Mouse (Mus musculus) hindbrain, embryonic 14.5 days (tissue): Measurements from ENCODE around the gene Sec61a2. TPM values are rescaled to one million over a fixed set of nuclear protein-coding genes. Genes with fewer than 3 reads are reported as not detected.
A peak's percentile ranks its signal among the peaks of the same experiment; 100 is the strongest.

Source experiments
- ATAC-seq: fragments of 200-750 bp; cut with Nextera tagmentation; 2 replicates; pipeline ENCODE4 v1.8.0; 2017; ENCODE audit warnings: moderate number of reproducible peaks, mild to moderate bottlenecking, moderate TSS enrichment, moderate library complexity; ENCODE audit not compliant: low FRiP score
- DNase-seq: peaks from one replicate; pipeline ENCODE4 v3.0.0-alpha.2; 2015; ENCODE audit warnings: low spot score
- H3K27ac ChIP-seq: fragments of 300-500 bp; sonication (generic); 2 replicates; pipeline ENCODE4 v1.5.1; 2014; ENCODE audit warnings: mild to moderate bottlenecking, moderate library complexity
- H3K27me3 ChIP-seq: fragments of 300-500 bp; sonication (generic); 2 replicates; pipeline ENCODE4 v1.6.1; 2014; ENCODE audit warnings: mild to moderate bottlenecking, low read length, mixed read lengths; ENCODE audit not compliant: control insufficient read depth, insufficient read depth
- H3K36me3 ChIP-seq: fragments of 300-500 bp; sonication (generic); replicated peaks from 2 replicates; pipeline ENCODE4 v1.6.1; 2014; ENCODE audit not compliant: control insufficient read depth, insufficient read depth
- H3K4me1 ChIP-seq: fragments of 300-500 bp; sonication (generic); replicated peaks from 2 replicates; pipeline ENCODE4 v1.6.1; 2014; ENCODE audit warnings: antibody characterized with exemption, low read length, mixed read lengths; ENCODE audit not compliant: control insufficient read depth, insufficient read depth
- H3K4me2 ChIP-seq: fragments of 300-500 bp; sonication (generic); replicated peaks from 2 replicates; pipeline ENCODE4 v1.6.1; 2014; ENCODE audit warnings: mild to moderate bottlenecking, moderate library complexity
- H3K4me3 ChIP-seq: fragments of 300-500 bp; sonication (generic); replicated peaks from 2 replicates; pipeline ENCODE4 v1.5.1; 2014; ENCODE audit warnings: mild to moderate bottlenecking, low read length
- H3K9ac ChIP-seq: fragments of 300-500 bp; sonication (generic); 2 replicates; pipeline ENCODE4 v1.6.1; 2014
- H3K9me3 ChIP-seq: fragments of 300-500 bp; sonication (generic); 2 replicates; pipeline ENCODE4 v1.6.1; 2016; ENCODE audit warnings: low read length; ENCODE audit not compliant: control insufficient read depth
- WGBS: fragments of 180-500 bp; shearing (Covaris S2); extraction: QIAGEN DNeasy Blood & Tissue Kit; methylation state at CpG from one replicate; pipeline ENCODE4 v1.1.7; 2014; 5-methylcytosine and 5-hydroxymethylcytosine counted together
- polyA plus RNA-seq: library from polyadenylated mRNA; unstranded; fragments of >200 nt; fragmentation: Nextera tagmentation; extraction: Ambion mirVana; gene quantifications from 2 replicates; pipeline ENCODE4 v1.2.1, GENCODE M21; 2014

Sec61a2 gene
- polyA plus RNA-seq, 1 experiment from 2014 or later, result 108 TPM

GRCm38 (mm10) chr2:5934936-5935335 lies 39.7 kb upstream of the Sec61a2 start:
- H3K27ac ChIP-seq, result no peak overlapping the region
- H3K36me3 ChIP-seq, result peaks cover 14% of the 10 kb centered on the region
- H3K4me3 ChIP-seq, result no peak overlapping the region
- ATAC-seq (no peak), DNase-seq (no peak)
- H3K4me2 ChIP-seq, result no peak overlapping the region
- 95% methylated on average over 3 of the region's 3 CpGs for WGBS
- no peaks in the 10 kb centered on the region for H3K4me1 ChIP-seq
- no peaks in the 10 kb centered on the region for H3K9me3 ChIP-seq
- no peak overlapping the region for H3K9ac ChIP-seq
- H3K27me3 ChIP-seq, result no peaks in the 10 kb centered on the region

GRCm38 (mm10) chr2:5931938-5932337 lies 36.7 kb upstream of the Sec61a2 start:
- Histone ChIP-seq H3K4me1 (no peaks in the 10 kb centered on the region), H3K9me3 (no peaks in the 10 kb centered on the region), H3K36me3 (peaks cover 30% of the 10 kb centered on the region), H3K27ac (no peak overlapping the region), H3K9ac (no peak overlapping the region), H3K27me3 (no peaks in the 10 kb centered on the region), H3K4me2 (no peak overlapping the region), H3K4me3 (no peak overlapping the region)
- ATAC-seq (no peak), DNase-seq (no peak)
- WGBS, result 96% methylated on average over 5 of the region's 5 CpGs

GRCm38 (mm10) chr2:5930291-5931054 lies 35.2 kb upstream of the Sec61a2 start:
- WGBS, result 90% methylated on average over 18 of the region's 18 CpGs

GRCm38 (mm10) chr2:5929793-5930192 lies 34.6 kb upstream of the Sec61a2 start:
- Histone ChIP-seq H3K9me3 (no peaks in the 10 kb centered on the region), H3K9ac (no peak overlapping the region), H3K27me3 (no peaks in the 10 kb centered on the region), H3K36me3 (peaks cover 30% of the 10 kb centered on the region), H3K27ac (no peak overlapping the region), H3K4me2 (no peak overlapping the region), H3K4me3 (no peak overlapping the region), H3K4me1 (no peaks in the 10 kb centered on the region)
- DNase-seq (no peak), ATAC-seq (no peak)
- 90% methylated on average over 5 of the region's 5 CpGs for WGBS

More at GRCm38 (mm10) chr2:5930291-5931054, 35.2 kb upstream of the Sec61a2 start:
- Histone ChIP-seq H3K27me3 (no peaks in the 10 kb centered on the region), H3K9me3 (no peaks in the 10 kb centered on the region), H3K9ac (no peak overlapping the region), H3K4me1 (no peaks in the 10 kb centered on the region), H3K4me3 (no peak overlapping the region), H3K36me3 (peaks cover 30% of the 10 kb centered on the region), H3K4me2 (no peak overlapping the region), H3K27ac (no peak overlapping the region)
- ATAC-seq, result no peak
- no peak for DNase-seq

GRCm38 (mm10) chr2:5927481-5927880 lies 32.2 kb upstream of the Sec61a2 start:
- H3K4me1 ChIP-seq, result no peaks in the 10 kb centered on the region
- H3K27ac ChIP-seq, result no peak overlapping the region
- no peak overlapping the region for H3K9ac ChIP-seq
- H3K36me3 ChIP-seq, result peaks cover 35% of the 10 kb centered on the region
- no peaks in the 10 kb centered on the region for H3K27me3 ChIP-seq
- WGBS, result over 99% methylated on average over 5 of the region's 5 CpGs
- ATAC-seq (no peak), DNase-seq (no peak)
- no peak overlapping the region for H3K4me2 ChIP-seq
- H3K9me3 ChIP-seq, result no peaks in the 10 kb centered on the region
- no peak overlapping the region for H3K4me3 ChIP-seq

- no peak for ATAC-seq
- Histone ChIP-seq H3K36me3 (peaks cover 35% of the 10 kb centered on the region), H3K9ac (no peak overlapping the region), H3K4me3 (no peak overlapping the region), H3K27ac (no peak overlapping the region), H3K27me3 (no peaks in the 10 kb centered on the region), H3K4me2 (no peak overlapping the region), H3K9me3 (no peaks in the 10 kb centered on the region), H3K4me1 (no peaks in the 10 kb centered on the region)
- WGBS, result 83% methylated on average over 9 of the region's 9 CpGs
- no peak for DNase-seq
Observed at GRCm38 (mm10) chr2:5923786-5924185, 28.6 kb upstream of the Sec61a2 start.

GRCm38 (mm10) chr2:5922823-5923222 lies 27.6 kb upstream of the Sec61a2 start:
- WGBS, result 95% methylated on average over 6 of the region's 6 CpGs
- H3K9ac ChIP-seq, result no peak overlapping the region
- H3K9me3 ChIP-seq, result no peaks in the 10 kb centered on the region
- no peaks in the 10 kb centered on the region for H3K4me1 ChIP-seq
- no peak overlapping the region for H3K4me2 ChIP-seq
- peaks cover 42% of the 10 kb centered on the region for H3K36me3 ChIP-seq
- no peak overlapping the region for H3K27ac ChIP-seq
- H3K27me3 ChIP-seq, result no peaks in the 10 kb centered on the region
- ATAC-seq (no peak), DNase-seq (no peak)
- no peak overlapping the region for H3K4me3 ChIP-seq

GRCm38 (mm10) chr2:5911282-5911965 lies 16.2 kb upstream of the Sec61a2 start:
- no peak overlapping the region for H3K4me3 ChIP-seq
- H3K4me2 ChIP-seq, result no peak overlapping the region
- ATAC-seq (peak; percentile 71; the same call in 1 of the 2 replicates), DNase-seq (no peak)
- no peaks in the 10 kb centered on the region for H3K9me3 ChIP-seq
- peaks cover 32% of the 10 kb centered on the region for H3K36me3 ChIP-seq
- H3K4me1 ChIP-seq, result no peaks in the 10 kb centered on the region
- no peak overlapping the region for H3K9ac ChIP-seq
- H3K27me3 ChIP-seq, result no peaks in the 10 kb centered on the region
- 53% methylated on average over 16 of the region's 16 CpGs for WGBS
- no peak overlapping the region for H3K27ac ChIP-seq

- DNase-seq, result peak; percentile 60
- no peak for ATAC-seq
- Histone ChIP-seq H3K9me3 (no peaks in the 10 kb centered on the region), H3K9ac (no peak overlapping the region), H3K4me2 (no peak overlapping the region), H3K4me1 (no peaks in the 10 kb centered on the region), H3K27me3 (no peaks in the 10 kb centered on the region), H3K4me3 (no peak overlapping the region), H3K36me3 (peaks cover 27% of the 10 kb centered on the region), H3K27ac (no peak overlapping the region)
- 41% methylated on average over 3 of the region's 3 CpGs for WGBS
Observed at GRCm38 (mm10) chr2:5906625-5907024, 11.4 kb upstream of the Sec61a2 start.
